Mouse (Mus musculus): ENCODE measurements around the gene Creg2.

DNA sequence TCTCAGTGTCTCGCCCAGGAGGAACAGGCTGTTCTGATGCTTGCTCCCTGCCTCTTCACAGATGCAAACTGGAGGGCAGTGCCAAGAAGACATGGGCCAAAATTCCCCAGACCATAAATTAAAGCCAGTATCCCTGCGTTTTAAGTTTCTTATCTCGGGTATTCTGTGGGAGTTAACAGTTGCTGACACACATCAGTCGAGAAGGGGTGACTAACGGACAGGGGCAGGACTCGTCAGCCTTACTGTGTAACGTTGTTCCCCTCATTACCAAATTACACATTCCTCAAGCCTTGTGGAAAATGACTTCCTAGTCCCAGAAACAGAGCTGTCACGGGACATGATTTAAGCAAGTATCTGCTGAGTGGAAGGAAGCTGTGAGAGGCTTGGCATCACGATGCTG, 36.0 kb upstream of the Creg2 start:
- no peak for TF ChIP-seq CTCF (IDR thresholded peaks at IDR 0.05)
- TF ChIP-seq EP300 (IDR thresholded peaks at IDR 0.05) = no peak

Data from lung, postnatal 0 days (tissue).